Mouse (Mus musculus): Measurements from ENCODE around the gene Smarca2. TPM values are rescaled to one million over a fixed set of nuclear protein-coding genes. Genes with fewer than 3 reads are reported as not detected.
A peak's percentile ranks its signal among the peaks of the same experiment; 100 is the strongest.
"Not testable (repeated sequence)": the region's sequence is repeated elsewhere in the genome, so short reads cannot be mapped to it uniquely, and the experiment has no call there.

Smarca2 gene
- polyA plus RNA-seq, 1 experiment from 2014 or later: 23.4 TPM

- H3K4me1 ChIP-seq: peaks cover 22% of the 10 kb centered on the region
- H3K36me3 ChIP-seq: no peaks in the 10 kb centered on the region
- no peak for DNase-seq (ENCODE audit: low spot score)
- H3K27ac ChIP-seq (replicated peaks): peak overlapping the region; percentile 46; the same call in 1 of the 2 replicates
- no peaks in the 10 kb centered on the region for H3K9me3 ChIP-seq (replicated peaks)
- H3K4me3 ChIP-seq: no peak overlapping the region
- WGBS: 96% methylated on average over 13 of the region's 13 CpGs
- no peaks in the 10 kb centered on the region for H3K27me3 ChIP-seq (ENCODE audit: low read depth, poor library complexity, severe bottlenecking)
Measured at GRCm38 (mm10) chr19:26640556-26640955, 35.7 kb downstream of the Smarca2 start.

GRCm38 (mm10) chr19:26641269-26641668, 36.4 kb downstream of the Smarca2 start:
- H3K9me3 ChIP-seq (replicated peaks): no peaks in the 10 kb centered on the region
- peaks cover 22% of the 10 kb centered on the region for H3K4me1 ChIP-seq
- no peaks in the 10 kb centered on the region for H3K36me3 ChIP-seq
- DNase-seq (ENCODE audit: low spot score): no peak
- H3K4me3 ChIP-seq: no peak overlapping the region
- H3K27ac ChIP-seq (replicated peaks): no peak overlapping the region
- no peaks in the 10 kb centered on the region for H3K27me3 ChIP-seq (ENCODE audit: low read depth, poor library complexity, severe bottlenecking)
- 93% methylated on average over 10 of the region's 10 CpGs for WGBS

- no peak for DNase-seq (ENCODE audit: low spot score)
- no peaks in the 10 kb centered on the region for H3K9me3 ChIP-seq (replicated peaks)
- H3K27ac ChIP-seq (replicated peaks): no peak overlapping the region
- H3K4me3 ChIP-seq: no peak overlapping the region
- 53% methylated on average over 4 of the region's 4 CpGs for WGBS
- H3K36me3 ChIP-seq: no peaks in the 10 kb centered on the region
- H3K4me1 ChIP-seq: peaks cover 22% of the 10 kb centered on the region
- no peaks in the 10 kb centered on the region for H3K27me3 ChIP-seq (ENCODE audit: low read depth, poor library complexity, severe bottlenecking)
Measured at GRCm38 (mm10) chr19:26643011-26643410, 38.2 kb downstream of the Smarca2 start.

- no peaks in the 10 kb centered on the region for H3K27me3 ChIP-seq (ENCODE audit: low read depth, poor library complexity, severe bottlenecking)
- H3K27ac ChIP-seq (replicated peaks): 0 out of 2 replicates have a peak overlapping the region, but pooled peaks have one; percentile 13
- no peaks in the 10 kb centered on the region for H3K9me3 ChIP-seq (replicated peaks)
- 86% methylated on average over 4 of the region's 4 CpGs for WGBS
- peaks cover 22% of the 10 kb centered on the region for H3K4me1 ChIP-seq
- no peak overlapping the region for H3K4me3 ChIP-seq
- no peak for DNase-seq (ENCODE audit: low spot score)
- no peaks in the 10 kb centered on the region for H3K36me3 ChIP-seq
Measured at GRCm38 (mm10) chr19:26643936-26644335, 39.1 kb downstream of the Smarca2 start.

- Histone ChIP-seq H3K4me3 (no peak overlapping the region), H3K36me3 (no peaks in the 10 kb centered on the region), H3K4me1 (peaks cover 22% of the 10 kb centered on the region), H3K9me3 (replicated peaks) (no peaks in the 10 kb centered on the region), H3K27ac (replicated peaks) (no peak overlapping the region), H3K27me3 (ENCODE audit: low read depth, poor library complexity, severe bottlenecking) (no peaks in the 10 kb centered on the region)
- no peak for DNase-seq (ENCODE audit: low spot score)
- WGBS: 85% methylated on average over 3 of the region's 3 CpGs
Measured at GRCm38 (mm10) chr19:26645016-26645415, 40.2 kb downstream of the Smarca2 start.

GRCm38 (mm10) chr19:26646128-26646527, 41.3 kb downstream of the Smarca2 start:
- peaks cover 16% of the 10 kb centered on the region for H3K4me1 ChIP-seq
- no peak overlapping the region for H3K27ac ChIP-seq (replicated peaks)
- DNase-seq (ENCODE audit: low spot score): no peak
- no peaks in the 10 kb centered on the region for H3K27me3 ChIP-seq (ENCODE audit: low read depth, poor library complexity, severe bottlenecking)
- 52% methylated on average over 2 of the region's 2 CpGs for WGBS
- no peaks in the 10 kb centered on the region for H3K9me3 ChIP-seq (replicated peaks)
- H3K36me3 ChIP-seq: no peaks in the 10 kb centered on the region
- H3K4me3 ChIP-seq: no peak overlapping the region

GRCm38 (mm10) chr19:26650585-26651273, 45.9 kb downstream of the Smarca2 start:
- Histone ChIP-seq H3K27ac (replicated peaks) (no peak overlapping the region), H3K4me1 (no peaks in the 10 kb centered on the region), H3K9me3 (replicated peaks) (no peaks in the 10 kb centered on the region), H3K27me3 (ENCODE audit: low read depth, poor library complexity, severe bottlenecking) (no peaks in the 10 kb centered on the region), H3K36me3 (no peaks in the 10 kb centered on the region), H3K4me3 (no peak overlapping the region)
- DNase-seq (ENCODE audit: low spot score): no peak
- 90% methylated on average over 7 of the region's 7 CpGs for WGBS

GRCm38 (mm10) chr19:26658324-26658723, 53.5 kb downstream of the Smarca2 start:
- WGBS: 84% methylated on average over 7 of the region's 7 CpGs
- Histone ChIP-seq H3K27ac (replicated peaks) (no peak overlapping the region), H3K27me3 (ENCODE audit: low read depth, poor library complexity, severe bottlenecking) (no peaks in the 10 kb centered on the region), H3K36me3 (no peaks in the 10 kb centered on the region), H3K4me3 (no peak overlapping the region), H3K9me3 (replicated peaks) (no peaks in the 10 kb centered on the region), H3K4me1 (no peaks in the 10 kb centered on the region)
- no peak for DNase-seq (ENCODE audit: low spot score)

- H3K36me3 ChIP-seq: no peaks in the 10 kb centered on the region
- DNase-seq (ENCODE audit: low spot score): no peak
- no peaks in the 10 kb centered on the region for H3K4me1 ChIP-seq
- H3K4me3 ChIP-seq: no peak overlapping the region
- no peak overlapping the region for H3K27ac ChIP-seq (replicated peaks)
- H3K27me3 ChIP-seq (ENCODE audit: low read depth, poor library complexity, severe bottlenecking): no peaks in the 10 kb centered on the region
- no peaks in the 10 kb centered on the region for H3K9me3 ChIP-seq (replicated peaks)
- WGBS: 88% methylated on average over 5 of the region's 5 CpGs
Measured at GRCm38 (mm10) chr19:26659976-26660375, 55.1 kb downstream of the Smarca2 start.

GRCm38 (mm10) chr19:26661198-26661597, 56.3 kb downstream of the Smarca2 start:
- Histone ChIP-seq H3K9me3 (replicated peaks) (no peaks in the 10 kb centered on the region), H3K36me3 (no peaks in the 10 kb centered on the region), H3K4me1 (no peaks in the 10 kb centered on the region), H3K27ac (replicated peaks) (no peak overlapping the region), H3K4me3 (no peak overlapping the region), H3K27me3 (ENCODE audit: low read depth, poor library complexity, severe bottlenecking) (no peaks in the 10 kb centered on the region)
- WGBS: 95% methylated on average over 3 of the region's 3 CpGs
- DNase-seq (ENCODE audit: low spot score): no peak

- no peaks in the 10 kb centered on the region for H3K9me3 ChIP-seq (replicated peaks)
- H3K4me1 ChIP-seq: no peaks in the 10 kb centered on the region
- no peak overlapping the region for H3K27ac ChIP-seq (replicated peaks)
- WGBS: 88% methylated on average over 5 of the region's 5 CpGs
- H3K36me3 ChIP-seq: no peaks in the 10 kb centered on the region
- H3K27me3 ChIP-seq (ENCODE audit: low read depth, poor library complexity, severe bottlenecking): no peaks in the 10 kb centered on the region
- no peak for DNase-seq (ENCODE audit: low spot score)
- H3K4me3 ChIP-seq: no peak overlapping the region
Measured at GRCm38 (mm10) chr19:26666303-26666702, 61.5 kb downstream of the Smarca2 start.

GRCm38 (mm10) chr19:26670089-26670488, 65.2 kb downstream of the Smarca2 start:
- Histone ChIP-seq H3K27me3 (ENCODE audit: low read depth, poor library complexity, severe bottlenecking) (no peaks in the 10 kb centered on the region), H3K9me3 (replicated peaks) (no peaks in the 10 kb centered on the region), H3K4me3 (no peak overlapping the region), H3K27ac (replicated peaks) (no peak overlapping the region), H3K36me3 (no peaks in the 10 kb centered on the region), H3K4me1 (no peaks in the 10 kb centered on the region; the same call in 1 of the 2 replicates)
- DNase-seq (ENCODE audit: low spot score): no peak
- 93% methylated on average over 6 of the region's 6 CpGs for WGBS

- H3K27me3 ChIP-seq (ENCODE audit: low read depth, poor library complexity, severe bottlenecking); H3K36me3 ChIP-seq; DNase-seq (ENCODE audit: low spot score); H3K27ac ChIP-seq (replicated peaks); H3K4me1 ChIP-seq; H3K9me3 ChIP-seq (replicated peaks); H3K4me3 ChIP-seq: not testable (repeated sequence)
Measured at GRCm38 (mm10) chr19:26671413-26671812, 66.6 kb downstream of the Smarca2 start.
